Mouse (Mus musculus): ENCODE results near the gene Aspa. TPM values are rescaled to one million over a fixed set of nuclear protein-coding genes. Genes with fewer than 3 reads are reported as not detected.
"Not testable (repeated sequence)": the region's sequence is repeated elsewhere in the genome, so short reads cannot be mapped to it uniquely, and the experiment has no call there.

Gene Aspa
- 2.6 and 3.5 TPM in 2 replicates for polyA plus RNA-seq (2015; fragmentation: Nextera tagmentation; extraction: Ambion mirVana)

GRCm38 (mm10) chr11:73329442-73329841 lies at the start of gene Aspa, which contains the start of the genes Gm49340 and Spata22:
Gene Aspa, minus strand, starts transcription at chr11:73329596.
Gene Gm49340, plus strand, starts transcription at chr11:73329741.
Gene Spata22, plus strand, starts transcription at chr11:73329741.
- WGBS (ENCODE audit: insufficient replicate concordance), result 74% methylated on average over 27 of the region's 27 CpGs
- ATAC-seq (ENCODE audit: insufficient read depth), result no peak

DNA sequence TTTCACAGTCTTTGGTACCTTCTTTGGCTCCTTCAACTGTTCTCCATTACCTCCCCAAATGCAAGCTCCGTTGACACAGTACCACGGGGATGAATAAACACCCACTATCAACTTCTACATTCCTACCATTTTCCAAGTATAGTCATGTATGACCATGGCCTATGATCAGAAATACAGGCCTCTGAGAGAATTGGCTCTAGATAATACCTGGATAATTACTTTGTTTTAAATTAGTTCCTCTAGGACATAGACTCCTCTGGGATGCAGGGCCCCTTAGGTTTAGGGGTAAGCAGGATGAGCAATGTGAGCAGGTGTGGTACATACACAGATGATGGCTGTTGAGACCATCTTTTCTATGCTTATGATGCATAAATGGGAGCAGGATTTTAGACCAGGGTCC lies 41.5 kb upstream of the Aspa start, which contains the start of gene Olfr376:
Gene Olfr376 (plus strand): TSS at position 301 of the 400 bp plus-strand sequence.
- Histone ChIP-seq H3K4me1 (replicated peaks) (no peaks in the 10 kb centered on the region), H3K4me3 (replicated peaks) (no peak within 1 kb of the TSS), H3K36me3 (replicated peaks) (no peaks in the 10 kb centered on the region), H3K27me3 (no peaks in the 10 kb centered on the region), H3K9ac (no peak within 1 kb of the TSS), H3K9me3 (replicated peaks) (no peaks in the 10 kb centered on the region), H3K4me2 (no peak within 1 kb of the TSS), H3K27ac (replicated peaks) (no peak within 1 kb of the TSS)
- 74% methylated on average over 2 of the region's 2 CpGs for WGBS (ENCODE audit: insufficient replicate concordance)
- ATAC-seq (ENCODE audit: insufficient read depth), result no peak

More at GRCm38 (mm10) chr11:73329442-73329841, at the start of gene Aspa, which contains the start of the genes Gm49340 and Spata22:
- H3K27me3 ChIP-seq, result no peaks in the 10 kb centered on the region
- H3K4me1 ChIP-seq (replicated peaks), result no peaks in the 10 kb centered on the region
- H3K36me3 ChIP-seq (replicated peaks), result no peaks in the 10 kb centered on the region
- no peak within 1 kb of the TSS for H3K9ac ChIP-seq
- H3K27ac ChIP-seq (replicated peaks), result no peak within 1 kb of the TSS
- H3K9me3 ChIP-seq (replicated peaks), result no peaks in the 10 kb centered on the region
- H3K4me3 ChIP-seq (replicated peaks), result no peak within 1 kb of the TSS
- H3K4me2 ChIP-seq, result no peak within 1 kb of the TSS

DNA sequence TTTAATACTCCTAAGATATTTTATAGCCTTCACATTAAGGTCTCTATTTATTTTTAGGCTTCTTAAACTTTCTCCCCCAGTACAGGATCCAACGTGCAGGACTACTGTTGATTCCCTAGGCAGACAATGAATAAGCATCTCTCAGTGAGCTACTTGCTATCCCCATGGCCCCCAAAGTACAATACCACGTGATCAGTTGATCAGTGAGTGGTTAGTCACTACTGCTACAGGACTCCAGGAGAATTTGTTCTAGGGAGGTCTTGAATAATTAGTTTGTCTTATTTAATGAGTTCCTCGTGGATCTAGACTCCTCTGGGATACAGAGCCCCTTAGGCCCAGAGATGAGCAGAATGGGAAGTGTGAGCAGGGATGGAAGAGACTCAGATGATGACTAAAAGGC lies 21.1 kb upstream of the Aspa start, which contains the start of gene Olfr20:
Gene Olfr20 (plus strand): TSS at position 301 of the 400 bp plus-strand sequence.
- 36% methylated on average over 3 of the region's 3 CpGs for WGBS (ENCODE audit: insufficient replicate concordance)
- no peak within 1 kb of the TSS for H3K9ac ChIP-seq
- no peaks in the 10 kb centered on the region for H3K36me3 ChIP-seq (replicated peaks)
- H3K4me2 ChIP-seq, result no peak within 1 kb of the TSS
- H3K27me3 ChIP-seq, result no peaks in the 10 kb centered on the region
- no peak for ATAC-seq (ENCODE audit: insufficient read depth)
- H3K9me3 ChIP-seq (replicated peaks), result no peaks in the 10 kb centered on the region
- no peak within 1 kb of the TSS for H3K27ac ChIP-seq (replicated peaks)
- H3K4me1 ChIP-seq (replicated peaks), result no peaks in the 10 kb centered on the region
- no peak within 1 kb of the TSS for H3K4me3 ChIP-seq (replicated peaks)

DNA sequence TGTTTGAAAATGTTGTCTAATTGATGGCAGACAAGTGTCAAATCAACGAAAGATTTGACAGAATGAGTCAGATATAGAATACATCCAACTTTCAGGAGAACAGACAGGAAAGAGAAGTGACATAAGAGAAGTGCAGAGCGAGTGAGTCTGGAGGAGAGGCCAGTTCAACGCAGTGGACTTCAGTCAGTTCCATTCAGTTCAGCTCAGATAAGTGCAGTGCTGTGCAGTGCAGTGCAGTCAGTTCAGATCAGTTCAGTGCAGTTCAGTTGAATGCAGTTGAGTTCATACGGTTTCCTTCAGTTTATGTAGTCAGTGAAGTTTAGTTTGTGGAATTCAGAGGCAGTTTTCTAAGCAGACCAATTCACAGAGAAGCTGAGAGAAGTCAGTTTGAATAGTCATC lies 7.5 kb upstream of the Aspa start:
- no peak overlapping the region for H3K9ac ChIP-seq
- H3K36me3 ChIP-seq (replicated peaks), result no peaks in the 10 kb centered on the region
- H3K4me3 ChIP-seq (replicated peaks), result no peak overlapping the region
- no peak overlapping the region for H3K27ac ChIP-seq (replicated peaks)
- H3K4me1 ChIP-seq (replicated peaks), result no peaks in the 10 kb centered on the region
- no peak for ATAC-seq (ENCODE audit: insufficient read depth)
- no peaks in the 10 kb centered on the region for H3K9me3 ChIP-seq (replicated peaks)
- no peaks in the 10 kb centered on the region for H3K27me3 ChIP-seq
- no peak overlapping the region for H3K4me2 ChIP-seq
- 44% methylated on average over 4 of the region's 4 CpGs for WGBS (ENCODE audit: insufficient replicate concordance)

GRCm38 (mm10) chr11:73333357-73333756 lies 4.0 kb upstream of the Aspa start:
- no peak for ATAC-seq (ENCODE audit: insufficient read depth)
- 58% methylated on average over 2 of the region's 2 CpGs for WGBS (ENCODE audit: insufficient replicate concordance)

DNA sequence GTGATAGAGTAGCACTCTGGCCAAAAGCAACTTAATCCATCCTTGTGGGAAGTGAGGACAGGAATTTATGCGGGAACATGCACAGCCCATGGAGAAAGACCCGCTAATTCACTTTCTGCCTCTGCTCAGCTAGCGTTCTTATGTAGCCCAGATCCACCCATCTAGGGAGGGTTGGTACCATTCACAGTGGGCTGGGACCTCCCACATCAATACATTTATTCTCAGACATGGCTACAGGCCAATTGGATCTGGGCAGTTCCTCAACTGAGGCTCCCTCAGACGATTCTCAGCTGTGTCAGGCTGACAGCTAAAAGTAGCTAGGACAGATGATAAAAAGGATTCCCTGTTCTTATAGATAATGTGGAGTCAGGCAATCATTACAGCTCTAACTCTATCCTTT lies 2.0 kb downstream of the Aspa start:
- no peaks in the 10 kb centered on the region for H3K4me1 ChIP-seq (replicated peaks)
- no peaks in the 10 kb centered on the region for H3K27me3 ChIP-seq
- no peaks in the 10 kb centered on the region for H3K36me3 ChIP-seq (replicated peaks)
- H3K9ac ChIP-seq, result no peak overlapping the region
- ATAC-seq (ENCODE audit: insufficient read depth), result no peak
- H3K4me2 ChIP-seq, result peak overlapping the region; percentile 6; the same call in 1 of the 2 replicates
- 61% methylated on average over 4 of the region's 4 CpGs for WGBS (ENCODE audit: insufficient replicate concordance)
- H3K9me3 ChIP-seq (replicated peaks), result no peaks in the 10 kb centered on the region
- H3K4me3 ChIP-seq (replicated peaks), result no peak overlapping the region
- H3K27ac ChIP-seq (replicated peaks), result peak overlapping the region; percentile 68; the same call in 1 of the 2 replicates

More at GRCm38 (mm10) chr11:73333357-73333756, 4.0 kb upstream of the Aspa start:
- Histone ChIP-seq H3K36me3 (replicated peaks) (no peaks in the 10 kb centered on the region), H3K9ac (no peak overlapping the region), H3K4me2 (no peak overlapping the region), H3K9me3 (replicated peaks) (no peaks in the 10 kb centered on the region), H3K4me3 (replicated peaks) (no peak overlapping the region), H3K27me3 (no peaks in the 10 kb centered on the region), H3K4me1 (replicated peaks) (no peaks in the 10 kb centered on the region), H3K27ac (replicated peaks) (no peak overlapping the region)

DNA sequence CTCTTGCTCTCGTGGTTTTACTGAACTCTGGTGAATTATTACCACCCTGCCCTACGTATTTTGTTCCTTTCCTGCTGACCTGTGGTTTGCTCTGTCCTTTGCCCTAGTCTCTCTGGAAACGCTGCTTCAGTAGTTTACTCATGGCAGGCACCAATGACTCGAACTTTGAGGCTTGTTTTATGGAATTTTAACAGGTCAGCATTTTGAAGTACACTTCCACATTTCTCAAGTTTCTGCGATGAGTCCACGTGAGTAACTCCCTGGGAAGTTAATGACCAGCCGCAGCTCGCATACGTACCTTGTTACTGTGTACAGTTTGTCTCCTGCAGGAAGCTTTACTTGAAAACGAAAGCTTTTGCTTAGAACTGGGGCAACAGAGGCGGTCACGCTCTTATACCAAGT lies 2.9 kb downstream of the Aspa start:
- ATAC-seq (ENCODE audit: insufficient read depth), result peak; percentile 79
- no peaks in the 10 kb centered on the region for H3K4me1 ChIP-seq (replicated peaks)
- H3K27ac ChIP-seq (replicated peaks), result peak overlapping the region; percentile 68
- H3K36me3 ChIP-seq (replicated peaks), result no peaks in the 10 kb centered on the region
- WGBS (ENCODE audit: insufficient replicate concordance), result 27% methylated on average over 12 of the region's 12 CpGs
- H3K4me3 ChIP-seq (replicated peaks), result peak overlapping the region; percentile 33
- H3K27me3 ChIP-seq, result no peaks in the 10 kb centered on the region
- H3K9me3 ChIP-seq (replicated peaks), result no peaks in the 10 kb centered on the region
- peak overlapping the region; percentile 4; the same call in 1 of the 2 replicates for H3K4me2 ChIP-seq
- H3K9ac ChIP-seq, result no peak overlapping the region

DNA sequence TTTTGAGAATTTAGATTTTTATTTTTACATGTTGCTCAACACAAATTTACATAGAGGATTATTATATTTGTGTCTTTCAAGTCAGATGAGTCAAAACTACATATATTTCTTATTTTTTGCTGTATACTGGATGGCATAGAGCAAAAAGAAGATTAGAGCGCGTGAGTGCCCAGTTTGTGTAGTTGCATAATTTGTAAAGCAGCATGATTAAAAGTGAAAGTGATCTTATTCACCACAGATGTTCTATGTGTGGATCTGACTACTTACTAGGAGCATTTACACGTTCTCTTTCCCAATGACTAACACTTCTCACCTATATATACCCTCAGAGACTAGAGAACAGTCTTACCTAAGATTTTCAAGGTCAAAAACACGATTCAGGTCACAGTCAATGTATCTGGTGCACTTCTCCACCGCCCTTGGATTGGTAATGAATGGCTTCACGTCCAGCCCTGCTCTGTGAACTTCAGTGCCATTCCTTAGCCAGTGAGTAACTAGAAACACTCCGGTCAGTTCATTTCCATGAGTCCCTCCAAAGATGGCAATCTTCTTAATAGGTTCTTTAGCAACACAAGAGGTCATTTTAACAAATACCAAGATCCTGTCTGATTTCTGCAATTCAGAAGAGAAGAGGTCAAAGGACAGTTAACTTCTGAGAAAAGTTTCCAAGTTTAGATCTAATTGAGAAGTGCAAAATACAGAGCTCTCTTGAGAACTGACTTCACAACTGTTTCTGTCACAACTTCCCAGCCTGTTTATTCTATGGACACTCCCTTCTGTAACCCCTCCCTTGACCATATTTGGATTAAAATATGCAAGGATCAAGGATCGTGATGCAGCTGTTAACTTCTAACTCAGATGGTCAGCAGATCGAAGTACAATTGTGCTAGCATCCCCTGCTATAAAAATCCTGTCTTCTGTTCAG lies 5.2 kb downstream of the Aspa start:
- Histone ChIP-seq H3K36me3 (replicated peaks) (no peaks in the 10 kb centered on the region), H3K27ac (replicated peaks) (no peak overlapping the region), H3K4me3 (replicated peaks) (0 out of 2 replicates have a peak overlapping the region, but pooled peaks have one; percentile 9), H3K4me2 (peak overlapping the region; percentile 2; the same call in 1 of the 2 replicates), H3K9ac (no peak overlapping the region), H3K4me1 (replicated peaks) (no peaks in the 10 kb centered on the region), H3K9me3 (replicated peaks) (no peaks in the 10 kb centered on the region), H3K27me3 (no peaks in the 10 kb centered on the region)
- 48% methylated on average over 9 of the region's 9 CpGs for WGBS (ENCODE audit: insufficient replicate concordance)
- ATAC-seq (ENCODE audit: insufficient read depth), result no peak

GRCm38 (mm10) chr11:73321064-73321463 lies 8.3 kb downstream of the Aspa start:
- not testable (repeated sequence) for H3K9ac ChIP-seq; H3K4me1 ChIP-seq (replicated peaks); H3K27me3 ChIP-seq; H3K4me2 ChIP-seq; H3K36me3 ChIP-seq (replicated peaks); H3K27ac ChIP-seq (replicated peaks); H3K4me3 ChIP-seq (replicated peaks); ATAC-seq (ENCODE audit: insufficient read depth); H3K9me3 ChIP-seq (replicated peaks)
- WGBS (ENCODE audit: insufficient replicate concordance), result 63% methylated on average over 13 of the region's 13 CpGs

GRCm38 (mm10) chr11:73318581-73318980 lies 10.8 kb downstream of the Aspa start:
- H3K27me3 ChIP-seq; H3K4me3 ChIP-seq (replicated peaks); H3K4me1 ChIP-seq (replicated peaks); H3K9me3 ChIP-seq (replicated peaks); H3K9ac ChIP-seq; H3K36me3 ChIP-seq (replicated peaks); H3K4me2 ChIP-seq; ATAC-seq (ENCODE audit: insufficient read depth); H3K27ac ChIP-seq (replicated peaks): not testable (repeated sequence)
- WGBS (ENCODE audit: insufficient replicate concordance), result 55% methylated on average over 2 of the region's 2 CpGs

DNA sequence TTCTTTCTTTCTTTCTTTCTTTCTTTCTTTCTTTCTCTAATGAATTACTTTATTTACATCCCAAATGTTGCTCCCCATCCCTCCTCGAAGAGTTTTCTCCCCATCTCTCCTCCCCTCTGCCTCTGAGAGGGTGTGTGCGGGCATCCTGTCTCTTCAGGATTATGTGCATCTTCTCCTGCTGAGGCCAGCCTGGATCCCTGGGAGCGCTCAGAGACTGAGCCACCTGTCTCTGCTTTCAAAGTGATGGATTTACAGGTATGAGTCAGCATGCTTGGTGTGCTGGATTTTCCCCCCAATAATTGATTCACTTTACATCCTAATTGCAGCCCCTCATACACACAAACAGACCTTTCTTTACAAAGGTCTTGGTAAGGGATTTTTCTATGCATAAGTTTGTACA lies 13.4 kb downstream of the Aspa start:
- no peak overlapping the region for H3K4me2 ChIP-seq
- H3K36me3 ChIP-seq (replicated peaks), result no peaks in the 10 kb centered on the region
- ATAC-seq (ENCODE audit: insufficient read depth), result no peak
- WGBS (ENCODE audit: insufficient replicate concordance), result 36% methylated on average over 3 of the region's 3 CpGs
- no peak overlapping the region for H3K9ac ChIP-seq
- no peak overlapping the region for H3K27ac ChIP-seq (replicated peaks)
- no peak overlapping the region for H3K4me3 ChIP-seq (replicated peaks)
- no peaks in the 10 kb centered on the region for H3K27me3 ChIP-seq
- H3K9me3 ChIP-seq (replicated peaks), result no peaks in the 10 kb centered on the region
- no peaks in the 10 kb centered on the region for H3K4me1 ChIP-seq (replicated peaks)
